Mouse (Mus musculus): ENCODE data around the gene Hnf1a.
A peak's percentile ranks its signal among the peaks of the same experiment; 100 is the strongest.

The Hnf1a gene

DNA sequence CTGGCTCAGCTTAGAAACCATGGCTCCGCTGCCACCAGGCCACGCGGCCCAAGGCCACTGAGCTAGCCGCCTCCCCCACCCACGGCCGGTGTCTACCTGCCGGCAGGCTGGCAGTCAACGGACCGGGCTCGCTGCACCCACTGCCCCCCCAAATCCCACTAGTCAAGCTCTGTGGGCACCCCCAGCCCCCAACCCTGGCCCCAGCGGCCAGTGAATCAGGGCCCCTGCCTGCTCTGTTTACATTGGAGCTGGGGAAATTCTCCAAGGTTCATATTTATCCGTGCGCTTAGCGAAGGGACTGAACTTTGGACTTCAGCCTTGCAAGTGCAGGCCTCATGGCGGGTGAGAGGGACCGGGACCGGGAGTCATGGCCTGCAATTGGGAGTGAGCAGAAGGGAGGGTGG lies at the start of gene Hnf1a:
Hnf1a (minus strand) TSS at position 271 of the 404 bp plus-strand sequence.
- no peak for DNase-seq (ENCODE audit: extremely low read depth, low read depth)

DNA sequence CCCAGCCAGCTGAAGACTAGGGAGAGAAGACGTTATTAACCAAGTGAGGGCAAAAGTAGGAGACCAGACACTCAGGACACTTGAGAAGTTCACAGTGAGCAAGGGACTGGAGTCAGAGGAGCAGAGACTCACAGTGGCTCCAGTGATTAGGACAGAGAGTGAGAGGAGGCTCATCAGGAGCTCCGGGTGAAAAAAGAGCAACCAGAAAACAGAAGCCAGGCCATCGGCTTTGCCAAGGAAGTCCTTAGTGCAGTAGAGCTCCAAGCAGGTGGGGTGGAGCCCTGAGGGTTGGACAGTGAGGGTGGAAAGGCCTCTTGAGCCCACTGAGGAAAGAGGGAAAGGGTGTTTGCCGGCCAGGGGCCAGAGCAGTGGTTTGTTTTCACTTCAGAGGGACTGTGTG lies 47.9 kb upstream of the Hnf1a start:
- no peak for DNase-seq (ENCODE audit: extremely low read depth, low read depth)

DNA sequence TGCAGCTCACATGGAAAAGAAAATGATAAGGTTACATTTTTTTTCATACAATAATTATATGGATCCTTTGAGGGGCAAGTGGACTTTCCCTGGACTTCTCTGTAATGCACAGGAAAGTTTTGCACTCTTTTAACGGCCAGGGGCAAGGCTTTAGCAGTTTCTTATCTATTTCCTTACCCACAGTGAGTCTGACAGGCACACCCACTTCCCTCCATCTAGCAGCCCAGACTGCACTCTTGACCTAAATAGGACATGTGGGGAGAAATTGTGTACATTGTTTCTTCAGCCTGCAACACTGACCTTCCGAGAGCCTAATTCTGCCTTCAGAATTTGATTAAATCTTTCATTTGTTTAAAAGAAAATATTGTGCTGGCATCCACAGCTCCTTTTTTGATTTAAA lies 47.4 kb upstream of the Hnf1a start:
- DNase-seq (ENCODE audit: extremely low read depth, low read depth): no peak

DNA sequence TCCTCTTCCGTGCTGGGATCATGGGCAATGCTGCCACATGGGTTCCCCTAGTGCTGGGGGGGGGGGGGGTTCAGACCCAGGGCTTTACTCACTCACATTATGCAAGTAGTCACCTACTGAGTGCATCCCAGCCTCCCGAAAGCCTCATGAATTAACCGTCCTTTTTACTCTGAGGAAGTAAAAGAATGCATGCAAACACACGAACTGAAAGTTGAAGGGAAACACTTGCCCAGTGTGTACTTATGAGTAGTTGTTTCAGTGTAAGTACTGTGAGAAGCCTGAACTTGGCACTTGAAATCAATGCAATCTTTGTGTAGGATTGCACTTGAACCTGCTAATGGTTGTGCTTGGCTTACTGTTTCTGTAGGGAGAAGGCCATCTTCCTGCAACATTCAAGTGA lies 44.2 kb upstream of the Hnf1a start:
- DNase-seq (ENCODE audit: extremely low read depth, low read depth): no peak

DNA sequence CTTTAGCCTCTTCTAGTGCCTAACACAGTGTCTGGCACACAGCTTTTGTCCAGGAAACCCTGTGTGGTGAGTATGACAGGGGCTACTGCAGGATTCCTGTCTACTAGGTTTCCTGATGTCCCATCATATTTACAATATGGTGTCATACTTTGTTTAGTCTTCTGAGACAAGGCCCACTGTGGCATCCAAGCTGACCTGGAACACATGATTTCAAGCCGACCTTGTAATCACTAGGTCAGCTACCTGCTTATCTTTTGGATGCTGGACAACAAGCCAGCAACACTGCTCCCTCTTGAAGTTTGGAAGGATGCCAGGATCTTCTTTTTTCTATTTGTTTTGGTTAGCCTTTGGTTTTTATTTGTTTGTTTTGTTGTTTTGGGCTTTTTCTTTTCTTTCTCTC lies 43.7 kb upstream of the Hnf1a start:
- DNase-seq (ENCODE audit: extremely low read depth, low read depth): no peak

DNA sequence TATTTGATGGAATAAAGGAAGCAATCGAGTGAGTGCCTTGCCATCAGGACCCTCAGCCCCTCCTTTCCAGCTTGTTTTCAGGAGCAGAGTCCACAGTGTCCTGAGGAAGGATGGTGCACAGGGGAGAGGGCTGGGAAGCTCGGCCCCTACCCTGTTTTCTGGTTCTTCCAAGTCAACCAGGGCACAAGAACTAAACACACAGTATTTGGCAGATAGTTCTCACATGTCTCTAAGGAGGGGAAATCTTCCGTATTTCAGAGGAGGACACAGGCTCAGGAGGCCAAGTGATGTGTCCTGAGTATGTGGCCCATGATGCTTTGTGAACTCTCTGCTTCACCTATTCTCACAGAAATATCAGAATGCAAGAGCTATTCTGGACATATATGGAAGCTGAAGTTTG lies 42.5 kb upstream of the Hnf1a start:
- no peak for DNase-seq (ENCODE audit: extremely low read depth, low read depth)

DNA sequence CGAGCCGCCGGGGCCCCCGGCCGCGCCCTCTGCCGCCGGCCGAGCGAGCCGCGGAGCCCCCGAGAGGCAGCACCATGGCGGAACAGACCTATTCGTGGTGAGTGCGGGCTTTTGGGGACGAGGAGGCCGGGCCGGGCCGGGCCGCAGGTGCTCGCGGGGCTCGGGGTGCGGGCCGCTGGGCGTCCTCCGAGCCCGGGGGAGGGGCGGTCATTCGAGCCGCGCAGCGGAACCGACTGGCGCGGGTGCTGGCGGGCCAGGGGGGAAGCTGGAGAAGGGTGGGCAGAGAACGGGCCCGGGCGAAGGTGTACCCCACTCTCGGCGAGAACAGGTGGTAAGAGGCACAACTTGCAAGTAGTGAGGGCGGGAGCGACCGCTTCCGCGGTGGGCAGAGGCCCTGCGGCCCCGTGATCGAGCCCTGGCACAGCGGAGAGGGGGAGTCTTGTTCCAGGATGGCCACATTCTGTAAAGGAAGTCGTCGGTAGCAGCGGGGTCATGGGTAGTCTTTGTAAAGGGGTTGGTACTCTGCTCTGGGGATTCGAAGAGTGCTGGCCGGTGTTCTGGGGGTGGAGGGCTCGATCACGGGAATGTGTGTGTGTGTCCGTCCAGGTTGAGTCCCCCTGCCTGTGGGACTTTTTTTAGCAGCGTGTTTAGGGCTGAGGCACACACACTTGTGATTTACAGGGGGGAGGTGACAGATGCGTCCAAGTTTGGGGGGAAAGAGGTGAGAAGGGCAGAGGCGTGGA lies 40.8 kb upstream of the Hnf1a start:
- DNase-seq (ENCODE audit: extremely low read depth, low read depth): no peak

DNA sequence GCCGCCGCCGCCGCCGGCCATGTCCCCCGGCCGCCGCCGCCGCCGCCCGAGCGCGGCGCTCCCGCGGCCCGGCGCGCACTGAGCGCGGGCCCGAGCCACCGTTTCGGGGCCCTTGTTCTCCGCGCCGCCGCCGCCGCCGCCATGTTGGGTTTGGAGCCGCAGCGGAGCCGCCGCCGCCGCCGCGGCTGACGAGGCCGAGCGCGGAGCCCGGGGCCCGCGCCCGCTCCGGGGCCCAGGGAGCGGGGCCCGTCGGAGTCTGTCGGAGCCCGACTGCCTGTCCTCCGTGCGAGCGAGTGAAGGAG lies 40.3 kb upstream of the Hnf1a start:
- DNase-seq (ENCODE audit: extremely low read depth, low read depth): no peak

DNA sequence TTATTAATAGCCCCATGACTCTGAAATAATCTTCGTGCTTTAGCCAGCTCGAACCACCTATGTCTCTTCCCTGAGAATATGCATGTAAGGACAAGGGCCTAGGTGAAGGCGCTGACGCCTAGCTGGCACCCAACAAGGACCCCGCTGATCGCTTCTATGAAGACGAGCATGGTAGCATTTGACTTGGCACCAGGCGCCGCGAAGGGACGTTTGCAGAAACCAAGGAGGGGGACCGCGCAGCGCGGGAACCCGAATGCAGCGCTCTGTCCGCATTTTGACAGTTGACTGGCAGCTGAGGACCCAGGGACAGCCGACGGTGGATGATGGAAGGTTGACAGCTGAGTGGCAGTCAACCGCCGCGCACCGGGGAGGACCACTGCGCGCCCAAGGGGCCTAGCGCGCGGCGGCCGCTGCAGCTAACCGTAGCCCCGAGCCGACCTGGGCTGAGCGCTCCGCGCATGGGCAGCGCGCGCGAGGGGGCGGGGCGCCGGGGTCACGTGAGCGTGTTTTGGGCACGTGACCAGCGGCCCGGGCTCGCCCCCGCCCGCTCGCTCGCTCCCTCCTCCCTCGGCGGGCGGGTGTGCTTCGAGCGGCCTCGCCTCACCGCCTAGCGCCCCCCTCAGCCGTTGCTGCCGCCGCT lies 39.8 kb upstream of the Hnf1a start, which contains the start of gene Sppl3:
Sppl3 (plus strand) TSS at position 561 of the 640 bp plus-strand sequence.
- DNase-seq (ENCODE audit: extremely low read depth, low read depth): peak; percentile 42

DNA sequence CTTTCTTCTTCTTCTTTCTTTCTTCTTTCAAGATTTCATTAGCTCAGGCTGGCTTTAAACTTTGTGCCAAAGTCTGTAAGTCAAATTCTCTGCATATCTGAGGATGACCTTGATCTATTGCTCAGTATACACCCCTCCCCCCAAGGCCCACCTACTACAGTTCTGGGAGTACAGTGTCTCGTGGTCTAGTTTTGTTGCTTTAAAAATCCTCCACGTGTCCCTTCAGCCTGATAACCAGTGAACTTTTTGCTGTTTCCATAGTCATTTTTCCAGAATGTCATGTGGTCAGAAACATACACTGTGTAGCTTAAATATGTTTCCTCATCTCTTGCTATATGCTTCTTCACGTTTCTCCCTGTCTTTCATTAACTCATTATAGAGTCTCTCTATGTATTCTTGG lies 39.1 kb upstream of the Hnf1a start:
- no peak for DNase-seq (ENCODE audit: extremely low read depth, low read depth)

DNA sequence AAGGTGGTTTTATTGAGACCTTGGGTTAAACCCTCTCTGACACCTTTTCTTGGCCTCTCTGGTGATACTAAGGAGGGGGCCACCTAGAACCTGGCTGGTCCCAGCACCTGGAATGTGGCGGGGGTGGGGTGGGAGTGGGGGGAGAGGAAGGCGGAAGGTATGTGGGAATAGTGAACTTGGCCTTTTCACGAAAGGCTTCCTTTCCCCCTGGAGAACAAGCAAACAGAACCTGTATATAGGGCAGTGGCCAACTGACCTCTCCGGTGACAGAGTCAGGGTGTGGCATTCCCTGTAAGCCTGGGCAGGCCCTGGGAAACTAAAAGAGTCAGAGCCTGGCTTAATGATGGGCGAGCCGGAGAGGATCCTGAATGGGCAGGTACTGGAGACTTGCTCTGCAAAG lies 38.2 kb upstream of the Hnf1a start:
- DNase-seq (ENCODE audit: extremely low read depth, low read depth): no peak

DNA sequence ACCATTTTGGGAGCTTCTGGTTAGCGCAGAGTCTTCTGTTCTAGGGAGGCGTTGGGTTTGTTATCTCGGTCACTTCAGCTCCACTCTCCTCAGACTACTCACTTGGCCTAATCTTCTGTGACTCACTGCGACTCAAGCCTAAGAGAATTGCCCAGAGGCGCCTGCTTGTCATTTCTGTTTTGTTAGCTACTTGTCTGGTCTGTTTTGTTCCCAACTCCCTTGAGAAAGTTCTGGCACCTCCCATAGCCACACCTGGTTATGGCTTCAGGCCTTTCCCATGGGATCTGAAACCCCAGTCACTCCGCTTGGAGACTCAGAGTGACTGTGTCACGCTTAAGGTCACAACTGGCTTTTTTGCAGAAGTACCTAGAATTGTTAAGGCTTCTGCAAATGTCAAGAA lies 37.4 kb upstream of the Hnf1a start:
- DNase-seq (ENCODE audit: extremely low read depth, low read depth): peak; percentile 64

DNA sequence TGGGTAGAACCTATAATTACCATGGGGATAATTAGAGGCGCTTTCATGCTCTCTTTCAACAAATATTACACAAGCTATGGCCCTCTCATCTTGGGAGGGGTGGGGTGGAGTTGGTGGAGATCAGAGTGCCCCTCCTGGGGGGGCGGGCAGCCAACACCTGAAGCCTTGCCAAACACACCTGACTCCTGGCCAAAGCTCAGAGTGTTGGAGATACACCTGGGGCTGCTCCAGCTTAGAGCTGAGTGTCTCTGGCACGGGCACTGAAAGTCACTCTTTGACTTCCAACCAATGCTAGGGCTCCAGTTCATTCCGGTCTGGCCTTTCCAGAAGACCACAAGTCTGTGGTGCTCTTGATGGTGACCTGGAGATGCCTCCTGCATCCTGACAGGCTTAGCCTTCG lies 36.9 kb upstream of the Hnf1a start:
- DNase-seq (ENCODE audit: extremely low read depth, low read depth): no peak

DNA sequence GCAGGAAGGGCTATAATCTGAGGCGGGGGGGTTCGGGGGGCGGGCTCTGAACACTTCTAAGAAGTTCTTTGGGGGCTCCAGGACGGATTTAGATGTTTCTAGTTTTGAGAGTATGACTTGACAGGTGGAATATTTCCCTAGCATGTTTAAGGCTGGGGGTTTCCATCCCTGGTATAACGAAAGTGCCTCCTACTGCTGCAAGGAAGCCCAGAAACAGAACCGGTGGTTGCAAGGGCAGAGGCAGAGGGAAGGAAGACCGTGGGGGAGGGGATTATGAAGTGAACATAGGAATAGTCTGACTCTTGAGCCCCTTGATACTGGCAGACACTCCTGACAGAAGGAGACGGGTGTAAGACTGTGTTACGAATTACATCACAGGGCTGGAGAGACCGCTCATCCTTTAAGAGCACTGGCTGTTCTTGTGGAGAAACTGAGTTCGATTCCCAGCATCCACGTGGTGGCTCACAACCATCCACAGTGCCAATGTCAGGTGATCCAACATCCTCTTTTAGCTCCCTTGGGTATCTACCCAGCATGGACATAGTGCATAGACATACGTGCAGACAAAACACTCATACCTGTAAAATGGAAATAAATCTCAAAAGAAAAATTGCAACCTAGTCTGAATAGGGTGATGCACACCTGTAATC lies 32.5 kb upstream of the Hnf1a start:
- no peak for DNase-seq (ENCODE audit: extremely low read depth, low read depth)

DNA sequence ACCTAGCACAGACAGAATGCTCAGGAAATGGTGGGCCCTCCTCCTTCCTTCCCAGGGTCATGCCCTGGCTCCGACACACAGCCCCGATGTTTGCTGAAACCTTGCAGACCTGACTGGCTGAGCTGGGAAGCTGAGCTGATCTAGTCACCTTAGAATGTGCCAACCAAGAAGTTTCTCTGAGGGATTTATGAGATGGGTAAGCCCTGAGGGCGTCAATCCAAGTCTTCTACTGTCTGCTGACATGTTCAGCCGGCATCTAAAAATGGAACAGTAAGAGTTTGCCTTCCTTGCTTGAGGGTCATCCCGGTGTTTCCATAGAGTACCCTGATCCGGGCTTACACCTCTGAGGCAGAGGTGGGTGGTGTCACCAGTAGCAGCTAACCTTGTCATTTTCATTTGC lies 31.9 kb upstream of the Hnf1a start:
- DNase-seq (ENCODE audit: extremely low read depth, low read depth): no peak

DNA sequence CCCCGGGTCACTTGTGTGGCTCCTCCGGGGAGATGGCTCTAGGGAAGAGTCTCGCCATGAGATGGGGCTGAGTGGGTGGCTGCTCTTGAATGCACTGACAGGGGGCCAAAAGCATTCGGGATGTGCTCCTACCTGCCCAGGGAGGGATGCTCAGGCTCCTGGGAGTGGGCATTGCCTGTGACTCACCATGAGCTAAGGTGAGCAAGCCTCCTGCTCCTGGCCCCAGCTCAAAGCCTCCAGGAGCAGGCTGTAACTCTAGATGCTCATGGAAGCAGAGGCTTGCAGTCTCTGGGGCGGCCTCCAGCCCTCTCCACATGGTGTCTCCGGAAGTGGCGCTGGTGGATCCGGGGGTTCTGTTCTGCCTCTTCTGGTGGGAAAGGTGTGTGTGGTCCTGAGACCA lies 30.6 kb upstream of the Hnf1a start:
- DNase-seq (ENCODE audit: extremely low read depth, low read depth): no peak

DNA sequence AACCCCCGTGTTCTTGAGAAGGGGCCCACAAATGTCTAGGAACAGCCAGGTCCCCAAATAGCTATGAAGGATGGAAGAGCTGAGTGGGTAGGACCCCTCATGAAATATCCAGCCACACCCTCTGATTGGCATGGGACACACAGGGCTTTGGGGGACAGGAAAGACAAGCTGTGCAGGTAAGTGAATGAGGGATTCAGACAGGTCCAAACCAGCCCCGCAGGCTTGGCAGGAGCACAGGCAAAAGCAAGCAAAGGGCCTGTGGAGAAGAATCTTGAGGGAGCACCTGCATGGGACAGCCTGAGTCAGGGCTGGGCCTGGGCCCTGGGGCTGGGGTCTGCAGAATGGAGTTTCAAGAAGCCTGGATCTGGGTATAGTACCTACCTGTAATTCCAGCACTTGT lies 29.6 kb upstream of the Hnf1a start:
- DNase-seq (ENCODE audit: extremely low read depth, low read depth): no peak

DNA sequence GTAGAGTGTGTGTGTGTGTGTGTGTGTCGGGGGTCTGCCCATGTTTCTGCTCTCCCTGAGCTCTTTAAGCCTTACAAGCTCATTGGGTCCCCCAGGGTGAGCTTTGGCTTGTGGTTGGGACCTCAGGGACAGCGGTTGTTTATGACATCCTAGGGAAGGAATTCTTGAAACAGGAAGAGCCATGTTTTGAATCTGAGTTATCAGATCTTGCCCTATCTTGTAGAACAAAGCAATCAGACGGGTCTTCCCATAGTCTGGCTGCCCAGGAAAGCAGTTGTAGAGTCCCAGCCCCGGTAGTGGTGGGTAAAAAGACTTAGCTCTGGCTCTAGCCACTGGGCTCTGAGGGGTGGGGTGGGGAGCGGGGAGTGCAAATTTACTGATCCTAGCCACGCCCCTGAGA lies 26.4 kb upstream of the Hnf1a start:
- no peak for DNase-seq (ENCODE audit: extremely low read depth, low read depth)

DNA sequence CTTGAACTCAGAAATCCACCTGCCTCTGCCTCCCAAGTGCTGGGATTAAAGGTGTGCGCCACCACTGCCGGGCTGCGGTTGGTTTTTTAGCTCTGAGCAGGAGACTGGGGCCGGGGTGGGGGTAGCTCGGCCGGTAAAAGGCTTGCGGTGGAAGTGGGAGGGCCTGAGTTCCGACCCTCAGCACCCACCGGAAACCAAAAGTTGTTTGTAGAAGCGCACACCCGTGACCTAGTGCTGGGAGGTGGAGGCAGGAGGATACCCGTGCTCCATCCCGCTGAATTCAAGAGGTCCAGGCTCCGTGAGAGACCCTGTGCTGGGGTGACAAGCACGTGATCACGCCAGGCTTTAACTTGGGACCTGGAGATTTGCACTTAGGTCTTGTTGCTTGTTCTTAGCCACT lies 25.6 kb upstream of the Hnf1a start:
- DNase-seq (ENCODE audit: extremely low read depth, low read depth): no peak

DNA sequence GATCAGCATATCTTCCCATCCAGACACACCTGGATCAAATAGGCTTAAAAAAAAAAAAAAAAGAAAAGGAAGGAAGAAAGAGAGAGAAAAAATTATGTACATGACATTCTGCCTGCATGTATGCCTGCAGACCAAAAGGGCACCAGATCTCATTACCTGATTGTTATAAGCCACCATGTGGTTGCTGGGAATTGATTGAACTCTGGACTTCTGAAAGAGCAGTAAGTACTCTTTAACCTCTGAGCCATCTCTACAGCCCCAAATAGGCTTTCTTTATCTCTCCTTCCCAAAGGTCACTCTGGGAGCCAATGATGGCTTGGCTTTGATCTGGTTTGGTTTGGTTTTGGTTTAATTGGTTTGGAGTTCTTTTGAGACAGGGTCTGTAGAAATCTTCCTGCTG lies 14.2 kb upstream of the Hnf1a start:
- no peak for DNase-seq (ENCODE audit: extremely low read depth, low read depth)

DNA sequence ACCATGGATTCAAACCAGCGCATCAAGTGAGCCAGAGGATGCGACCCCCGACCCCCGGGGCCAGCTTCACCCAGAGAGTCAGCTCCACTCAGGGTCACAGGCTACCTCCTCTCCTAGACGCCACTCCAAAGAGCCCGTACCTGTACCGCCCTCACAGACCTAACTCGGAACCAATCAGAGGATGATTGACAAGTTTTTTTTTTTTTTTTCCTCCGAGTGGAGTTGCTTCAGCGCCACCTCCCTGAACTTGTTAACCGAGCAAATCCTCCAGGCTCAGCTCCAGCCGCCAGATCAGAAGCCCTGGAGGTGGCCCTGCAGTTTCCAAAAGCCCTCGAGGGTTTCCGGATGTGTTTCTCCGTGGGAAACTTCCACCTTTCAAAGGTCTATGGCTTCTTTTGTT lies 11.1 kb upstream of the Hnf1a start:
- no peak for DNase-seq (ENCODE audit: extremely low read depth, low read depth)

DNA sequence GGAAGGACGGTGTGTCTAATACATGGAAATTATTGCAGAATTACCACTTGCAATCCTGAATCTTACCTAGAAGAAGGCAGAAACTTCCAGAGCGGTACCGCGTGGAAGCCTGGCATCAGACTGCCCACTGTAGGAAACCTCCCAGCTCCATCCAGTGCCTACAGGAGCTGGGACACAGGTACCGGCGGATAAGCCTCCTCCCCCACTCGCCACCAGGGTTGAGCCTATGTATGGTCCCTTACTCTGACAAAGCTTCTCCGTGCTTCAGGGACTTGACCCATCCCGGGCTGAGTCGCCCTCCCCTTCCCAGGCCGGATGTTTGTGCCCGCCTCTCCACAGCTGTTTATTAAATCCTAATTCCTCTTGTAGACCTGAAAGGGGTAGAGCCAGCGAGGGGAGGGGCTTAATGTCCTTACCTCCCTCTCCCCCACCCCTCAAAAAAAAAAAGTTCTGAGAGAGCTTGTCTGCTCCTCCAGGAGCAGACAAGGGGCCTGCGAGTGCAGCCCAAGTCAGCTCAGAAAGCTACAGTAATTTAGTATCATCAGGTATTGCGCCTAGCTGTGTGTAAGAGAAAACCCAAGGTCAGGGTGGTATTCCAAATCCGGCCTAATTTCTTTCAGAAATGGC lies 9.3 kb upstream of the Hnf1a start:
- DNase-seq (ENCODE audit: extremely low read depth, low read depth): peak; percentile 23
